Mouse (Mus musculus): ENCODE data around the gene Mapk8ip3. TPM values are rescaled to one million over a fixed set of nuclear protein-coding genes. Genes with fewer than 3 reads are reported as not detected.

Gene Mapk8ip3
- polyA plus RNA-seq, 1 experiment = 59.5 TPM

DNA sequence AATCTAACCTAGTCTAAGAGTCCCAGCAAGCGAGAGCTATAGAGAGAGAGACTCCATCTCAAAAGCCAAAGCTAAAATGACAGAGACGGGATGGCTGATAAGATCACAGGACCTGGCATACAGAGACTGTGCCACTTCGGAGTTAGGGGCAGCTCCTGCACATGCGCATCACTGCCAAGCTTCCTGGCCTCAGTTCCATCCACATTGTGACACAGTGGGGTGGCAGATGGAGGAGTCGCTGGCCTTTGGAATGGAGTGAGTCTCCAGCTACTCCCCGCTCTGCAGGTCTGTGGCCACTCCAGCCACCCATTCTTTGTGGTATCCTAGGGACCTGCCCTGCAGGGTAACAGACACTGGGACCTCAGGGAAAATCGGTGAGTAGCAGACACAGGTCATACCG, 71.0 kb downstream of the Mapk8ip3 start, which contains the start of gene Igfals:
Gene Igfals (plus strand): TSS at position 222 of the 400 bp plus-strand sequence.
- Histone ChIP-seq H3K4me1 (ENCODE audit: control insufficient read depth, insufficient read depth, low read length) (no peaks in the 10 kb centered on the region), H3K9ac (ENCODE audit: low read depth, poor library complexity, severe bottlenecking) (no peak within 1 kb of the TSS), H3K9me3 (replicated peaks; ENCODE audit: control insufficient read depth, insufficient read depth, low read length, poor library complexity, severe bottlenecking) (no peaks in the 10 kb centered on the region), H3K27me3 (ENCODE audit: control insufficient read depth, insufficient read depth, low read length, poor library complexity, severe bottlenecking) (no peaks in the 10 kb centered on the region), H3K36me3 (ENCODE audit: control insufficient read depth, insufficient read depth, low read length, poor library complexity, severe bottlenecking) (no peaks in the 10 kb centered on the region), H3K4me3 (ENCODE audit: low read depth, low read length) (no peak within 1 kb of the TSS), H3K27ac (ENCODE audit: insufficient read depth, low read length) (no peak within 1 kb of the TSS)
- TF ChIP-seq EP300 (IDR thresholded peaks at IDR 0.05; ENCODE audit: insufficient read depth, low read depth, low read length) (no peak), CTCF (IDR thresholded peaks at IDR 0.05; ENCODE audit: low read depth, low read length) (no peak), POLR2A (IDR thresholded peaks at IDR 0.05; ENCODE audit: insufficient read depth, low read length) (no peak)

DNA sequence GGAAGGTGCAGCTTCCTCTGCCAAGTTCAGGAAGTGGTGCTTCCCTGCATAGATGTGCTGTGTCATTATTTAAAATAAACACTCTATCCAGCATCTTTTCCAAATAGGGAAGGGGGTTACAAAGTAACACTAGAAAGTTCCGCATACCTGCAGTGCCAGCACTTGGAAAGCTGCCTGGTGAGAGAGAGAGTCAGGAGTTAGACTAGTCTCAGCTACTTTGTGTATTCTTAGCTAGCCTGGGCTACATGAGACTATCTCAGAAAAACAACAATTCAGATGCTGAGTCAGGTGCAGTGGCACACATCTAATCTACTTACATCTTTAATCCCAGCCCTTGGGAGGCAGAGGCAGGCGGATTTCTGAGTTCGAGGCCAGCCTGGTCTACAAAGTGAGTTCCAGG, 75.0 kb downstream of the Mapk8ip3 start:
- Histone ChIP-seq H3K9me3 (replicated peaks; ENCODE audit: control insufficient read depth, insufficient read depth, low read length, poor library complexity, severe bottlenecking) (no peaks in the 10 kb centered on the region), H3K36me3 (ENCODE audit: control insufficient read depth, insufficient read depth, low read length, poor library complexity, severe bottlenecking) (no peaks in the 10 kb centered on the region), H3K4me3 (ENCODE audit: low read depth, low read length) (no peak overlapping the region), H3K4me1 (ENCODE audit: control insufficient read depth, insufficient read depth, low read length) (no peaks in the 10 kb centered on the region), H3K27ac (ENCODE audit: insufficient read depth, low read length) (no peak overlapping the region), H3K27me3 (ENCODE audit: control insufficient read depth, insufficient read depth, low read length, poor library complexity, severe bottlenecking) (no peaks in the 10 kb centered on the region), H3K9ac (ENCODE audit: low read depth, poor library complexity, severe bottlenecking) (no peak overlapping the region)
- TF ChIP-seq POLR2A (IDR thresholded peaks at IDR 0.05; ENCODE audit: insufficient read depth, low read length) = no peak

DNA sequence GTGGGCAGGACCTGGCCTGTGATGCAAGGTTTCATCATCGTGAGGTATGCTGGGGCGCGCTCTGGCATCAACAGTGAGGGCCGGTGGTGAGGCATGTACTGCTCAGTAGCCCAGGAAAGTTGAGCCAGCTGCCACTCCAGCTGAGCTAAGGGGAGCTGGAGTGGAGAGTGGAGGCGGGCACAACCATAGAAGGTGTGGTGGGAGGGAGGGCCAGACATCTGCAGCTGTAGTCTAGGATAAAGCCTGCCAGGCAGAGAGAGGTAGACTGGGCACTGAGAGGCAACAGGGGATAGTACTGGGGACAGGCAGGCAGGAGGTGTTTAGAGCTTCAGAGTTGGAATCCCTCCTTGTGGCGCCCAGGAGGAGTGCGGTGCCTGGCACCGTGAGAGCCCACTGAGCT, 76.7 kb downstream of the Mapk8ip3 start:
- peaks cover 1% of the 10 kb centered on the region for H3K4me1 ChIP-seq (ENCODE audit: control insufficient read depth, insufficient read depth, low read length)
- no peaks in the 10 kb centered on the region for H3K36me3 ChIP-seq (ENCODE audit: control insufficient read depth, insufficient read depth, low read length, poor library complexity, severe bottlenecking)
- no peak overlapping the region for H3K9ac ChIP-seq (ENCODE audit: low read depth, poor library complexity, severe bottlenecking)
- H3K9me3 ChIP-seq (replicated peaks; ENCODE audit: control insufficient read depth, insufficient read depth, low read length, poor library complexity, severe bottlenecking) = no peaks in the 10 kb centered on the region
- H3K27ac ChIP-seq (ENCODE audit: insufficient read depth, low read length) = no peak overlapping the region
- H3K27me3 ChIP-seq (ENCODE audit: control insufficient read depth, insufficient read depth, low read length, poor library complexity, severe bottlenecking) = no peaks in the 10 kb centered on the region
- TF ChIP-seq EP300 (IDR thresholded peaks at IDR 0.05; ENCODE audit: insufficient read depth, low read depth, low read length) (no peak), POLR2A (IDR thresholded peaks at IDR 0.05; ENCODE audit: insufficient read depth, low read length) (no peak), CTCF (IDR thresholded peaks at IDR 0.05; ENCODE audit: low read depth, low read length) (no peak)
- H3K4me3 ChIP-seq (ENCODE audit: low read depth, low read length) = no peak overlapping the region

DNA sequence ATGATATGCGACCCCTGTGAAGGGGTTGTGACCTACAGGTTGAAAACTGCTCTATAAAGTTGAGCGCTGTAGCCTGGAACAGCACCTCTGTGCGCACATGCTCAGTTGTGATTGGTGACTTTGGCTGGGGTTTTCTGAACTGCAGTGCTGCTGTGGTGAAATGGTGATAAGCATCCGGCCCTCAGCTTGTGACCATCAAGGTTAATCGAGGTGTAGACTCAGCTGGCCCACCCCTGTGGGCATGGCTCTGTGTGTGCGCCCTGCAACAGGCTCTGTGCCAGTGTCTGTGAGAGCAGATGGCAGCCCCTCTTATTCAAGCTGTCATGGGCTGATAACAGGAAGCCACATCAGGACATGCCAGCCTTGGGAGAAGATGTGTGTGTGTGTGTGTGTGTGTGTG, 77.8 kb downstream of the Mapk8ip3 start:
- no peaks in the 10 kb centered on the region for H3K9me3 ChIP-seq (replicated peaks; ENCODE audit: control insufficient read depth, insufficient read depth, low read length, poor library complexity, severe bottlenecking)
- no peak overlapping the region for H3K4me3 ChIP-seq (ENCODE audit: low read depth, low read length)
- H3K36me3 ChIP-seq (ENCODE audit: control insufficient read depth, insufficient read depth, low read length, poor library complexity, severe bottlenecking) = no peaks in the 10 kb centered on the region
- no peak overlapping the region for H3K27ac ChIP-seq (ENCODE audit: insufficient read depth, low read length)
- peaks cover 1% of the 10 kb centered on the region for H3K4me1 ChIP-seq (ENCODE audit: control insufficient read depth, insufficient read depth, low read length)
- TF ChIP-seq EP300 (IDR thresholded peaks at IDR 0.05; ENCODE audit: insufficient read depth, low read depth, low read length) = no peak
- no peak for TF ChIP-seq CTCF (IDR thresholded peaks at IDR 0.05; ENCODE audit: low read depth, low read length)
- TF ChIP-seq POLR2A (IDR thresholded peaks at IDR 0.05; ENCODE audit: insufficient read depth, low read length) = no peak
- no peaks in the 10 kb centered on the region for H3K27me3 ChIP-seq (ENCODE audit: control insufficient read depth, insufficient read depth, low read length, poor library complexity, severe bottlenecking)
- no peak overlapping the region for H3K9ac ChIP-seq (ENCODE audit: low read depth, poor library complexity, severe bottlenecking)

DNA sequence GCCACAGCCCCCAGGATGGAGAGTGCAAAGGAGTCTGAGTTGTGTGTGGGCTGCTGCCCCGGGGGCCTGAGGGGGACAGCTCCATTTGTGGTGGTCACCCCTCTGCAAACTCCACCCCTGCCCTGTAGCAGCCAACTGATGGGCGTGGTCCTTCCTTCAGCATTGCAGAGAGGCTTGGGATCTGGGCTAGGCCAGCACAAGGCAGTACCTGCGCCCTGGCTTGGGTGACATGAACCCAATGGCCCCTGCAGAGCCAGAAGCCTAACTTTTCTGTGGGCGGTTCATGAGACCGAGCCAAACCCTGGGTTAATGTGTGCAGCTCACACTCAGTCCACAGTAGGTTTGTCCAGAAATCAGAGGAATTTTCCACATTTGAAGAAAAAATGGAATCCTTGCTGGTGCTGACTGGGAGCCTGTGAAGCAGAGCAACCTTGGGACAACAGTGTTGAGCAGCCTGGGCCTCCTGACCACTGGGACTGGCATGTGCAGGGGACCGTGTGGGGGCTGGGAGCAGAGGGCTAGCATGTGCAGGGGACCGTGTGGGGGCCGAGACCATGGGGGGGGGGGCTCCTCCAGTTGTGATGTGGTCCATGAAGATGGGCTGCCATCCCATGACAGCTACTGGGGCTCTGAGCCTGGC, 78.8 kb downstream of the Mapk8ip3 start:
- Histone ChIP-seq H3K4me3 (ENCODE audit: low read depth, low read length) (no peak overlapping the region), H3K4me1 (ENCODE audit: control insufficient read depth, insufficient read depth, low read length) (peaks cover 1% of the 10 kb centered on the region), H3K27me3 (ENCODE audit: control insufficient read depth, insufficient read depth, low read length, poor library complexity, severe bottlenecking) (no peaks in the 10 kb centered on the region), H3K36me3 (ENCODE audit: control insufficient read depth, insufficient read depth, low read length, poor library complexity, severe bottlenecking) (no peaks in the 10 kb centered on the region), H3K27ac (ENCODE audit: insufficient read depth, low read length) (no peak overlapping the region), H3K9me3 (replicated peaks; ENCODE audit: control insufficient read depth, insufficient read depth, low read length, poor library complexity, severe bottlenecking) (no peaks in the 10 kb centered on the region), H3K9ac (ENCODE audit: low read depth, poor library complexity, severe bottlenecking) (no peak overlapping the region)
- TF ChIP-seq EP300 (IDR thresholded peaks at IDR 0.05; ENCODE audit: insufficient read depth, low read depth, low read length) = no peak
- no peak for TF ChIP-seq POLR2A (IDR thresholded peaks at IDR 0.05; ENCODE audit: insufficient read depth, low read length)
- TF ChIP-seq CTCF (IDR thresholded peaks at IDR 0.05; ENCODE audit: low read depth, low read length) = no peak

DNA sequence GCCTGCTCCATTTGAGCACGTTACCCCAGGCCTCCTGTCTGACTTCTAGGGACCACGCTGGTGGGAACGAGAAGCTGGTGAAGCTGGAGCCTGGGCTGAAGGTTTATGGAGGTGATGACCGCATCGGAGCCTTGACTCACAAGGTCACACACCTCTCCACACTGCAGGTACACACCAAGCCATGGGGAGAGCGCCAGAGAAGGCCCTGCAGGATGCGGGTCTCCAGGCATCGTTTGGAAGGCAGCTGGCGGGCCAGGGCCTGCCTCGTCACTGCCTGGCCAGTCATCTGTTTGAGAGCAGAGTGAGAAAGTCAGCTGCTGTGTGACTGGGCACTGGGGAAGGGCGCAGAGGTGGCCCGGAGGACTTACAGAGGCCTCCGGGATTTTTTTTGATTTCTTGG, 80.2 kb downstream of the Mapk8ip3 start:
- no peak for TF ChIP-seq EP300 (IDR thresholded peaks at IDR 0.05; ENCODE audit: insufficient read depth, low read depth, low read length)
- TF ChIP-seq POLR2A (IDR thresholded peaks at IDR 0.05; ENCODE audit: insufficient read depth, low read length) = no peak
- no peak for TF ChIP-seq CTCF (IDR thresholded peaks at IDR 0.05; ENCODE audit: low read depth, low read length)
- Histone ChIP-seq H3K4me3 (ENCODE audit: low read depth, low read length) (no peak overlapping the region), H3K27ac (ENCODE audit: insufficient read depth, low read length) (no peak overlapping the region), H3K27me3 (ENCODE audit: control insufficient read depth, insufficient read depth, low read length, poor library complexity, severe bottlenecking) (no peaks in the 10 kb centered on the region), H3K36me3 (ENCODE audit: control insufficient read depth, insufficient read depth, low read length, poor library complexity, severe bottlenecking) (no peaks in the 10 kb centered on the region), H3K9me3 (replicated peaks; ENCODE audit: control insufficient read depth, insufficient read depth, low read length, poor library complexity, severe bottlenecking) (no peaks in the 10 kb centered on the region), H3K9ac (ENCODE audit: low read depth, poor library complexity, severe bottlenecking) (no peak overlapping the region), H3K4me1 (ENCODE audit: control insufficient read depth, insufficient read depth, low read length) (peaks cover 1% of the 10 kb centered on the region)
